Mouse (Mus musculus) ES-Bruce4 (cell line): ENCODE measurements around the gene Tspan3.

ENCODE experiments used
- CTCF ChIP-seq: IDR thresholded peaks from one replicate; pipeline ENCODE4 v1.8.1; 2011; ENCODE audit warnings: low read depth, low read length
- EP300 ChIP-seq: IDR thresholded peaks from 2 replicates; pipeline ENCODE4 v1.6.1; 2011; ENCODE audit warnings: low read depth, low read length; ENCODE audit not compliant: insufficient read depth
- POLR2A ChIP-seq: IDR thresholded peaks from one replicate; pipeline ENCODE4 v1.8.1; 2011; ENCODE audit warnings: low read length; ENCODE audit not compliant: insufficient read depth

- no peak for TF ChIP-seq POLR2A
- TF ChIP-seq CTCF: no peak
- no peak for TF ChIP-seq EP300
Measured at GRCm38 (mm10) chr9:56124561-56124960, 40.7 kb downstream of the Tspan3 start.
